Mouse (Mus musculus): ENCODE data around the gene Meiob. TPM values are rescaled to one million over a fixed set of nuclear protein-coding genes. Genes with fewer than 3 reads are reported as not detected.
A peak's percentile ranks its signal among the peaks of the same experiment; 100 is the strongest.

The Meiob gene
- polyA plus RNA-seq, 1 experiment: not detected

- Histone ChIP-seq H3K4me1 (ENCODE audit: control insufficient read depth, insufficient read depth, low read length) (peaks cover 44% of the 10 kb centered on the region), H3K4me3 (replicated peaks; ENCODE audit: insufficient read depth, low read depth, low read length) (peak overlapping the region; percentile 84), H3K27ac (ENCODE audit: insufficient read depth, low read length) (peak overlapping the region; percentile 93), H3K27me3 (ENCODE audit: control insufficient read depth, insufficient read depth, low read length) (no peaks in the 10 kb centered on the region)
- TF ChIP-seq POLR2A (IDR thresholded peaks at IDR 0.05; ENCODE audit: borderline replicate concordance, insufficient read depth, low read length): no peak
- TF ChIP-seq CTCF (IDR thresholded peaks at IDR 0.05; ENCODE audit: borderline replicate concordance, insufficient read depth, low read depth, low read length): no peak
- 22% methylated on average over 18 of the region's 18 CpGs for WGBS
- peak; percentile 57 to 61 for DNase-seq
Observed at GRCm38 (mm10) chr17:24887291-24888080, 83.4 kb downstream of the Meiob start.

- TF ChIP-seq POLR2A (IDR thresholded peaks at IDR 0.05; ENCODE audit: borderline replicate concordance, insufficient read depth, low read length): no peak
- TF ChIP-seq CTCF (IDR thresholded peaks at IDR 0.05; ENCODE audit: borderline replicate concordance, insufficient read depth, low read depth, low read length): 0 out of 2 replicates have a peak, but pooled peaks have one; percentile 1
- DNase-seq: peak in 1 of 2 experiments; percentile 22
- Histone ChIP-seq H3K4me1 (ENCODE audit: control insufficient read depth, insufficient read depth, low read length) (peaks cover 56% of the 10 kb centered on the region), H3K27me3 (ENCODE audit: control insufficient read depth, insufficient read depth, low read length) (no peaks in the 10 kb centered on the region), H3K4me3 (replicated peaks; ENCODE audit: insufficient read depth, low read depth, low read length) (no peak overlapping the region), H3K27ac (ENCODE audit: insufficient read depth, low read length) (no peak overlapping the region; the same call in 1 of the 2 replicates)
- 66% methylated on average over 3 of the region's 3 CpGs for WGBS
Observed at GRCm38 (mm10) chr17:24888862-24889261, 84.8 kb downstream of the Meiob start.

Other genes with a start within 250 kb of the Meiob start
- 168 and 194 TPM in 2 replicates for gene Tsc2, start 171.7 kb upstream of the Meiob start, polyA plus RNA-seq (2012; rRNA removed)
- gene Nthl1, start 171.6 kb upstream of the Meiob start, polyA plus RNA-seq (2012; rRNA removed): 9.0 TPM in 2 replicates
- 140 and 146 TPM in 2 replicates for gene Slc9a3r2, start 154.0 kb upstream of the Meiob start, polyA plus RNA-seq (2012; rRNA removed)
- gene Npw, start 145.8 kb upstream of the Meiob start, polyA plus RNA-seq (2012; rRNA removed): not detected in 2 replicates
- gene Zfp598, start 134.6 kb upstream of the Meiob start, polyA plus RNA-seq (2012; rRNA removed): 92.6 and 98.6 TPM in 2 replicates
- 130 and 132 TPM in 2 replicates for gene Syngr3, start 114.3 kb upstream of the Meiob start, polyA plus RNA-seq (2012; rRNA removed)
- gene Gfer, start 108.1 kb upstream of the Meiob start, polyA plus RNA-seq (2012; rRNA removed): 26.7 and 30.9 TPM in 2 replicates
- 7.3 and 7.4 TPM in 2 replicates for gene Noxo1, start 108.1 kb upstream of the Meiob start, polyA plus RNA-seq (2012; rRNA removed)
- gene Tbl3, start 96.6 kb upstream of the Meiob start, polyA plus RNA-seq (2012; rRNA removed): 60.6 and 62.4 TPM in 2 replicates
- 0.18 and 0.57 TPM in 2 replicates for gene Rnf151, start 86.2 kb upstream of the Meiob start, polyA plus RNA-seq (2012; rRNA removed)
- 577 and 621 TPM in 2 replicates for gene Rps2, start 86.2 kb upstream of the Meiob start, polyA plus RNA-seq (2012; rRNA removed)
- 548 and 613 TPM in 2 replicates for gene Ndufb10, start 79.8 kb upstream of the Meiob start, polyA plus RNA-seq (2012; rRNA removed)
- 0.67 and 0.70 TPM in 2 replicates for gene Rpl3l, start 76.5 kb upstream of the Meiob start, polyA plus RNA-seq (2012; rRNA removed)
- gene Msrb1, start 67.6 kb upstream of the Meiob start, polyA plus RNA-seq (2012; rRNA removed): 63.3 and 66.8 TPM in 2 replicates
- gene Hs3st6, start 51.3 kb upstream of the Meiob start, polyA plus RNA-seq (2012; rRNA removed): 0.80 and 1.0 TPM in 2 replicates
- 195 and 209 TPM in 2 replicates for gene Hagh, start 35.9 kb downstream of the Meiob start, polyA plus RNA-seq (2012; rRNA removed)
- gene Fahd1, start 46.1 kb downstream of the Meiob start, polyA plus RNA-seq (2012; rRNA removed): 31.1 and 33.4 TPM in 2 replicates
- gene Igfals, start 61.7 kb downstream of the Meiob start, polyA plus RNA-seq (2012; rRNA removed): 0.11 and 0.27 TPM in 2 replicates
- 36.4 and 39.0 TPM in 2 replicates for gene Nubp2, start 82.1 kb downstream of the Meiob start, polyA plus RNA-seq (2012; rRNA removed)
- 124 and 138 TPM in 2 replicates for gene Spsb3, start 82.4 kb downstream of the Meiob start, polyA plus RNA-seq (2012; rRNA removed)
- 57.3 and 62.7 TPM in 2 replicates for gene Eme2, start 90.8 kb downstream of the Meiob start, polyA plus RNA-seq (2012; rRNA removed)
- 147 and 149 TPM in 2 replicates for gene Mrps34, start 90.8 kb downstream of the Meiob start, polyA plus RNA-seq (2012; rRNA removed)
- 99.0 and 109 TPM in 2 replicates for gene Nme3, start 92.2 kb downstream of the Meiob start, polyA plus RNA-seq (2012; rRNA removed)
- 358 and 363 TPM in 2 replicates for gene Mapk8ip3, start 132.7 kb downstream of the Meiob start, polyA plus RNA-seq (2012; rRNA removed)
- gene Jpt2, start 156.4 kb downstream of the Meiob start, polyA plus RNA-seq (2012; rRNA removed): 10.6 and 12.3 TPM in 2 replicates
- 19.8 and 21.3 TPM in 2 replicates for gene Cramp1l, start 211.5 kb downstream of the Meiob start, polyA plus RNA-seq (2012; rRNA removed)
- gene Ift140, start 211.8 kb downstream of the Meiob start, polyA plus RNA-seq (2012; rRNA removed): 18.0 and 19.2 TPM in 2 replicates